Mouse (Mus musculus): Measurements from ENCODE around the gene Rogdi. TPM values are rescaled to one million over a fixed set of nuclear protein-coding genes. Genes with fewer than 3 reads are reported as not detected.
A peak's percentile ranks its signal among the peaks of the same experiment; 100 is the strongest.

Rogdi gene
- polyA plus RNA-seq, 1 experiment from 2014 or later, result 164 TPM

DNA sequence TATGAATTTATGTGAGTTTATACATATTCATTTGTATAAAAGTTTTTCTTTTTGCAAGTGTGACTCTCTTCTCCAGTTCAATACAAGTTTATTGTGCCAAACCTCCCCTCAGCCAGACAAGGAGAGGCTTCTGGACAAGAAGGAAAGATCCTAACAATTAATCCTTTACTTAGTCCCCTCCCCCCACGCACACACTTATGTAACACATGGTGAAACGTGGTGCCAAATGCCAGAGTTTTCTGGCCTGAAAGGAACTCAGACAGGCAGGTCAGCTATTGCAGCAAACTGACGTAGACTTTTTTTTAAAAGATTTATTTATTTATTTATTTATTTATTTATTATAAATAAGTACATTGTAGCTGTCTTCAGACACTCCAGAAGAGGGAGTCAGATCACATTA lies 12.7 kb downstream of the Rogdi start:
- no peak overlapping the region for H3K9ac ChIP-seq (ENCODE audit: low read depth, low read length)
- WGBS, result 68% methylated on average over 3 of the region's 3 CpGs
- no peaks in the 10 kb centered on the region for H3K36me3 ChIP-seq (ENCODE audit: control insufficient read depth, insufficient read depth, low read length)
- no peak for ATAC-seq
- H3K4me3 ChIP-seq (ENCODE audit: low read depth, low read length), result no peak overlapping the region
- no peaks in the 10 kb centered on the region for H3K4me1 ChIP-seq (ENCODE audit: control insufficient read depth, insufficient read depth, low read length)
- no peaks in the 10 kb centered on the region for H3K9me3 ChIP-seq (replicated peaks; ENCODE audit: control insufficient read depth, low read length, poor library complexity, severe bottlenecking)
- H3K27me3 ChIP-seq (ENCODE audit: control insufficient read depth, insufficient read depth, low read depth, low read length), result no peaks in the 10 kb centered on the region
- no peak overlapping the region for H3K4me2 ChIP-seq (ENCODE audit: low read length)
- no peak overlapping the region for H3K27ac ChIP-seq (ENCODE audit: low read length)

DNA sequence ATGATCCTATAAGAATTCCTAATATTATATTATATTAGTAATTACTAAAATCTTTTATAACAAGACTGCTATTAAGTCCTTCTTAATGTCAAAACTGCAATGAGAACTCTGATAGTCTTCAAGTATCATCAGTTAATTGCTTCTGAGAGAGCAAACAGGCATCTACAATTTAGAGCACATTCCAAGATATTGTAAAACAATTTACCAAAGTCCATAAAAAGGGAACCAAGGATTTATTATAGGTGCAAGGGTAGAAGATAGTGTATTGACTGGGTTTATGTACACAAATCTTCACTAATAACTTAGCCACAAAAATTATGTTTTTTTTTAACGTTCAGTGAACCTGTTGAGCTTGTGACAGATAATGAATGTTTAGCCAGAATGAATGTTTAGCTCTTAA lies 14.4 kb downstream of the Rogdi start:
- Histone ChIP-seq H3K9ac (ENCODE audit: low read depth, low read length) (no peak overlapping the region), H3K27me3 (ENCODE audit: control insufficient read depth, insufficient read depth, low read depth, low read length) (no peaks in the 10 kb centered on the region), H3K4me3 (ENCODE audit: low read depth, low read length) (no peak overlapping the region), H3K9me3 (replicated peaks; ENCODE audit: control insufficient read depth, low read length, poor library complexity, severe bottlenecking) (no peaks in the 10 kb centered on the region), H3K4me1 (ENCODE audit: control insufficient read depth, insufficient read depth, low read length) (no peaks in the 10 kb centered on the region), H3K36me3 (ENCODE audit: control insufficient read depth, insufficient read depth, low read length) (no peaks in the 10 kb centered on the region), H3K27ac (ENCODE audit: low read length) (no peak overlapping the region), H3K4me2 (ENCODE audit: low read length) (no peak overlapping the region)
- no peak for ATAC-seq
- 92% methylated on average over 1 of the region's 1 CpGs for WGBS

DNA sequence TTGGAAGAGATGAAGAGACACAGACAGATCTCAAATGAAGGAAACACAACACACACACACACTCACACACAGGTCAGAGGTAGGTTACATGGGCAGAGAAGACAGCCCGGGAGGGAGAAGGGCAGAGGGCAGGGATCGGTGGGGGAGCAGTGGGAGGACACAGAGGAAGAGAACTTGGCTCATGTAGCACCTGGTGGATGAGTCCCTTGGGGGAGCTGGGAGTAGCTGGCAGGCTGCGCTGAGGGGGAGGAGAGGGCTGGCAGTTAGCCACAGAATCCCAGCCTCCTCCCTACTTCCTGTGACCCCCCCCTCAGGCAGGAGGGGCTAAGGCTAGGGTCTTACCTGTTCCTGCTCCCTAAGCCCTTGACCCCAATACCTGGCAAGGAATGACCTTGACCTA lies 15.8 kb downstream of the Rogdi start, which contains the start of gene Sept12:
Gene Sept12, minus strand, starts transcription at position 300 of the 400 bp plus-strand sequence.
- Histone ChIP-seq H3K4me2 (ENCODE audit: low read length) (no peak within 1 kb of the TSS), H3K27me3 (ENCODE audit: control insufficient read depth, insufficient read depth, low read depth, low read length) (no peaks in the 10 kb centered on the region), H3K4me1 (ENCODE audit: control insufficient read depth, insufficient read depth, low read length) (no peaks in the 10 kb centered on the region), H3K9ac (ENCODE audit: low read depth, low read length) (no peak within 1 kb of the TSS), H3K9me3 (replicated peaks; ENCODE audit: control insufficient read depth, low read length, poor library complexity, severe bottlenecking) (no peaks in the 10 kb centered on the region), H3K27ac (ENCODE audit: low read length) (no peak within 1 kb of the TSS), H3K4me3 (ENCODE audit: low read depth, low read length) (no peak within 1 kb of the TSS), H3K36me3 (ENCODE audit: control insufficient read depth, insufficient read depth, low read length) (no peaks in the 10 kb centered on the region)
- WGBS, result 52% methylated on average over 2 of the region's 3 CpGs
- no peak for ATAC-seq

DNA sequence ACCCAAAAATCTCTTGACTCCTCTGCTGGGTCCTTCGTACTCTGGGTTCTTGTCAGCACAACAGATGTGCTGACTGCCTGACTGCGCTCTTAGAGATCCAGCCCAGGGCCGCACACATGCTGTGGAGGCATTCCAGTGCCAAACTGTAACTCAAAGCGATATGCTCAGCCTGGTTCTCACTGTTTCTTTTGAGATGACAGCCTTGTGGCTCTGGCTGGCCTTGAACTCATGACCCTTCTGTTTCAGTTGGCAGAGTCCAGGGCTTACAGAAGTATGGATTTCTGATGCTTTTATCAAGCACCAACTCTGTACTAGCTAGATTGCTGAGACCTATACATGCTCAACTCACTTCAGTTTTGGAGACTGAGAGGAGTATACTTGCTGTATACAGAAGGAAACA lies 20.1 kb downstream of the Rogdi start:
- H3K36me3 ChIP-seq (ENCODE audit: control insufficient read depth, insufficient read depth, low read length), result no peaks in the 10 kb centered on the region
- H3K4me3 ChIP-seq (ENCODE audit: low read depth, low read length), result no peak overlapping the region
- H3K27me3 ChIP-seq (ENCODE audit: control insufficient read depth, insufficient read depth, low read depth, low read length), result no peaks in the 10 kb centered on the region
- ATAC-seq, result no peak
- no peaks in the 10 kb centered on the region for H3K9me3 ChIP-seq (replicated peaks; ENCODE audit: control insufficient read depth, low read length, poor library complexity, severe bottlenecking)
- WGBS, result 82% methylated on average over 4 of the region's 4 CpGs
- no peak overlapping the region for H3K4me2 ChIP-seq (ENCODE audit: low read length)
- H3K4me1 ChIP-seq (ENCODE audit: control insufficient read depth, insufficient read depth, low read length), result no peaks in the 10 kb centered on the region
- no peak overlapping the region for H3K27ac ChIP-seq (ENCODE audit: low read length)
- H3K9ac ChIP-seq (ENCODE audit: low read depth, low read length), result no peak overlapping the region

DNA sequence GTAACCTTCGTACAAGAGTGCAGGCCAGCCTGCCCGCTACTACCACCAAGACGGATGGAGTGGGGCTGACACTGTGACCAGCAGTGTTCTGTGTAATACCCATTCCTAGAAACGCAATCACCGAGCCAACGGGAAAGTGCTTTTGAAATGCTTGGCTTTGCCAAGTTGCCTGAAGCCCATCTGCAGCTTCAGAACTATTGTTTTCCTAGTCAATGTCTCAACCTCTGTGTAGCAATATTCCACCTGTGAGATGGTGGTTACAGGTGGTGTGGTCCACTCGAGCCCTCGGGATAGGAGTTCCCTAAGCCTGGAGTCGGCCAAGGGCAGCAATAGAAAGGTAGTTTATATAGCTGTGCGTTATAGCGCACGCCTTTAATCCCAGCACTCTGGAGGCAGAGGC lies 28.6 kb downstream of the Rogdi start:
- Histone ChIP-seq H3K4me3 (ENCODE audit: low read depth, low read length) (no peak overlapping the region), H3K4me1 (ENCODE audit: control insufficient read depth, insufficient read depth, low read length) (no peaks in the 10 kb centered on the region), H3K9me3 (replicated peaks; ENCODE audit: control insufficient read depth, low read length, poor library complexity, severe bottlenecking) (no peaks in the 10 kb centered on the region), H3K4me2 (ENCODE audit: low read length) (no peak overlapping the region), H3K27ac (ENCODE audit: low read length) (no peak overlapping the region), H3K9ac (ENCODE audit: low read depth, low read length) (no peak overlapping the region), H3K36me3 (ENCODE audit: control insufficient read depth, insufficient read depth, low read length) (no peaks in the 10 kb centered on the region), H3K27me3 (ENCODE audit: control insufficient read depth, insufficient read depth, low read depth, low read length) (no peaks in the 10 kb centered on the region)
- no peak for ATAC-seq
- WGBS, result 92% methylated on average over 12 of the region's 12 CpGs

DNA sequence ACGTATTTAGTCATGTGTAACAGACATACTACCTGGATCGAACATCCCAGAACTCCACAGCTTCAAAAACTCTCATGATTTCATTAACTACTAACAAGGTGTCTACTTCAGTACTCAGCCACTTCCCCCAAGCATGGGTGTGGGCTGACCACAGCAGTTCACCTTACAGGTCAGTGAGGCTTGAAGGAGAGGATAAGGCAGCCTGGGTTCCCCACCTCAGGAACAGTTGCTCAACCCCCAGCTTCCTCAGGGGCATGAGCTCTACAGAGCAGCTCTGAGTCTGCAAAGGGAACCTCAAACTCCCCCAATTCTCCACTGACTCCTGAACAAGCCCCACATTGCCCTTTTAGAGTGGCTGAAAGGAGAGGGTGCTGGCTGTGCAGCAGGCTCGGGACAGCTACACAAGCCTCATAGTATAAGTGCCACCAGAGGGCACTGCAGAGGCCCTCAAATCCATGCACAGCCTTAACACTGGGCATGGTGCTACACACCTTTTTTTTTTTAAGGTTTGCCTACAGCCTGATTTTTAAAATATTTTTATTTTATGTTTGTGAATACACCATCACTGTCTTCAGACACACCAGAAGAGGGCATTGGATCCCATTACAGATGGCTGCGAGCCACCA lies 33.5 kb downstream of the Rogdi start:
- Histone ChIP-seq H3K27me3 (ENCODE audit: control insufficient read depth, insufficient read depth, low read depth, low read length) (no peaks in the 10 kb centered on the region), H3K9me3 (replicated peaks; ENCODE audit: control insufficient read depth, low read length, poor library complexity, severe bottlenecking) (no peaks in the 10 kb centered on the region), H3K4me3 (ENCODE audit: low read depth, low read length) (no peak overlapping the region), H3K4me2 (ENCODE audit: low read length) (no peak overlapping the region), H3K4me1 (ENCODE audit: control insufficient read depth, insufficient read depth, low read length) (no peaks in the 10 kb centered on the region), H3K27ac (ENCODE audit: low read length) (no peak overlapping the region), H3K36me3 (ENCODE audit: control insufficient read depth, insufficient read depth, low read length) (no peaks in the 10 kb centered on the region), H3K9ac (ENCODE audit: low read depth, low read length) (no peak overlapping the region)
- ATAC-seq, result peak; percentile 58; the same call in 1 of the 2 replicates
- 75% methylated on average over 4 of the region's 4 CpGs for WGBS

DNA sequence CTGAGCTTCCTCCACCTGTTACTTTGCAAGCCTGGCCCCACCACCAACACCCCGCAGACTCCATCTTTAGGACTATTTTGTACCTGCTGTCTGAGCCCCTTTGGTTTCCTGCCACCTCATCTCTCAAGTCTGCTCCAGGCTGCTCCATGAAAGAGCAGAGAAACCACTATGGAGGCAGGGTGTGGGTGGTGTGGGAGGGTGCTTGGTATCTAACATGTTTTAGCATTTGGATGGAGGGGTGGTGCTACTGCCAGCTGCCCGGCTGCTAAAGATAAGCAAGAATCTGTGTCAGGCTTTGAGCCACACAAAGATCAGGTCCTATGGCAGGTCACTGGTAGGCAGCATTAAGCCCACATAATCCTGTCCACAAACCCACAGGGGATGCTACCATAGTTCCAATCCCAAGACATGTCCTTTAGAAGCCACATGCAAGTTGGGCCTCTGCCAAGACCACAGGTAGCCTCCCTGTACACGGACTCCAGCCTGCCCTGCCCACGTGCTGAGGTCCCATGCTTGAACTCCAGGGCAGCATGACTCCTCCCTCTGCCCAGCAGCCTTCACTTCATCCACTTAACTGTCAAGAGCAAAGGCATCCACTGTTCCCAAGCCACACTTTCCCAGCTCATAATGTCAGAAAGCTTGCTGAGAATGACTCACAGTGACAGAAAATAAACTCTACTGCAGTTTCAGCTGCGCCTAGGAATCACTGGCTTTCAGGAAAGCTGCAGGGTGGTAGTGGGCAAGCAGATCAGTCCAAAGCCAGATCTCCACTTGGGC lies 34.9 kb downstream of the Rogdi start:
- no peaks in the 10 kb centered on the region for H3K27me3 ChIP-seq (ENCODE audit: control insufficient read depth, insufficient read depth, low read depth, low read length)
- no peak overlapping the region for H3K4me3 ChIP-seq (ENCODE audit: low read depth, low read length)
- H3K9ac ChIP-seq (ENCODE audit: low read depth, low read length), result no peak overlapping the region
- no peaks in the 10 kb centered on the region for H3K9me3 ChIP-seq (replicated peaks; ENCODE audit: control insufficient read depth, low read length, poor library complexity, severe bottlenecking)
- ATAC-seq, result no peak
- 67% methylated on average over 5 of the region's 5 CpGs for WGBS
- no peak overlapping the region for H3K27ac ChIP-seq (ENCODE audit: low read length)
- H3K36me3 ChIP-seq (ENCODE audit: control insufficient read depth, insufficient read depth, low read length), result no peaks in the 10 kb centered on the region
- no peaks in the 10 kb centered on the region for H3K4me1 ChIP-seq (ENCODE audit: control insufficient read depth, insufficient read depth, low read length)
- H3K4me2 ChIP-seq (ENCODE audit: low read length), result no peak overlapping the region

DNA sequence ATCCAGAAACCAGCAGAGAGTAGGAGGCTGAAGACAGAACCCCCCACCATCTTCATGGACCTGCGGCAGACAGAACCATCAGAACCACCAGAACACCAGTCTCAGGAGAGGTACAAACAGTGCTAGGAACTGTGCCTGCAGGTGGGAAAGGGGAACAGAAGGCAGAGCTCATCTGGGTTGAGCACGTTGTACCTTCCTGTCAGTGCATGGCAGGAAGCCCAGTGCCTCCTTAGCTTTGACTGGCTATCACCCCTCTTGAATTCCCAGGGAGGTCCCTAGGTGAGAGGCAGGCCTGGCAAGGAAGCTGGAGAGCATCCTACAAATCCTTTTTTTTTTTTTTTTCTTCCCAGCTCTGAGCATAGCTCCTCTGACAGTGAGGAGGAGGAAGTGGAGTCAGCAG lies 37.2 kb downstream of the Rogdi start:
- H3K4me1 ChIP-seq (ENCODE audit: control insufficient read depth, insufficient read depth, low read length), result no peaks in the 10 kb centered on the region
- no peak overlapping the region for H3K4me3 ChIP-seq (ENCODE audit: low read depth, low read length)
- H3K27ac ChIP-seq (ENCODE audit: low read length), result no peak overlapping the region
- H3K9ac ChIP-seq (ENCODE audit: low read depth, low read length), result no peak overlapping the region
- H3K4me2 ChIP-seq (ENCODE audit: low read length), result no peak overlapping the region
- no peak for ATAC-seq
- no peaks in the 10 kb centered on the region for H3K36me3 ChIP-seq (ENCODE audit: control insufficient read depth, insufficient read depth, low read length)
- H3K9me3 ChIP-seq (replicated peaks; ENCODE audit: control insufficient read depth, low read length, poor library complexity, severe bottlenecking), result no peaks in the 10 kb centered on the region
- WGBS, result 81% methylated on average over 2 of the region's 2 CpGs
- H3K27me3 ChIP-seq (ENCODE audit: control insufficient read depth, insufficient read depth, low read depth, low read length), result no peaks in the 10 kb centered on the region

DNA sequence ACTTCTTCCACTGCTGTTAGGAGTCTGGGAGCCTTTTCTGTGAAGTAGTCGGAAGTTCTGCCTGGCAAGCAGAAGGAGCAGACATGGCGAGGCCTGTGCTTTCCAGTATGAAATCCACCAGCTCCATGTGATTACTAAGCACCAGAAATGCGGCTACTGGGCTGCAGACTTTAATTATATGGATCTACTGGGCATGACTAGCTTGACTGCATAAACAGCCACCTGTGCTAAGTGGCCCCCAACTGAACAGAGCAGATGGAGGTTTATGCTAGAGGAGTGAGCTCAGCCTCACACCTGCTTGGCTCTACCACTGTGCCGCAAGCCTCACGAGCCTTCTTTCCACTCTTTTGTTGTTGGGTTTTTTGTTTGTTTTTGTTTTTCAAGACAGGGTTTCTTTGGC lies 38.8 kb downstream of the Rogdi start:
- ATAC-seq, result no peak
- H3K27me3 ChIP-seq (ENCODE audit: control insufficient read depth, insufficient read depth, low read depth, low read length), result no peaks in the 10 kb centered on the region
- 78% methylated on average over 5 of the region's 5 CpGs for WGBS
- no peak overlapping the region for H3K4me3 ChIP-seq (ENCODE audit: low read depth, low read length)
- no peak overlapping the region for H3K27ac ChIP-seq (ENCODE audit: low read length)
- no peaks in the 10 kb centered on the region for H3K9me3 ChIP-seq (replicated peaks; ENCODE audit: control insufficient read depth, low read length, poor library complexity, severe bottlenecking)
- no peaks in the 10 kb centered on the region for H3K4me1 ChIP-seq (ENCODE audit: control insufficient read depth, insufficient read depth, low read length)
- H3K4me2 ChIP-seq (ENCODE audit: low read length), result no peak overlapping the region
- no peak overlapping the region for H3K9ac ChIP-seq (ENCODE audit: low read depth, low read length)
- H3K36me3 ChIP-seq (ENCODE audit: control insufficient read depth, insufficient read depth, low read length), result no peaks in the 10 kb centered on the region
